Mouse (Mus musculus) splenic B cell, adult 2 months (primary cell): ENCODE measurements around the gene Prkn.

Experiments used
- DNase-seq: peaks from one replicate; pipeline ENCODE4 v3.0.0-alpha.2; 2011; ENCODE audit warnings: low read depth, low spot score
- H3K27me3 ChIP-seq: 2 replicates; pipeline ENCODE4 v1.6.1; 2012; ENCODE audit warnings: mild to moderate bottlenecking, low read length, moderate library complexity, mixed read lengths; ENCODE audit not compliant: control insufficient read depth, poor library complexity, insufficient read depth, severe bottlenecking
- H3K36me3 ChIP-seq: 2 replicates; pipeline ENCODE4 v1.6.1; 2012; ENCODE audit warnings: mild to moderate bottlenecking, low read length, moderate library complexity, mixed read lengths; ENCODE audit not compliant: control insufficient read depth, poor library complexity, insufficient read depth, severe bottlenecking

Gene Prkn

DNA sequence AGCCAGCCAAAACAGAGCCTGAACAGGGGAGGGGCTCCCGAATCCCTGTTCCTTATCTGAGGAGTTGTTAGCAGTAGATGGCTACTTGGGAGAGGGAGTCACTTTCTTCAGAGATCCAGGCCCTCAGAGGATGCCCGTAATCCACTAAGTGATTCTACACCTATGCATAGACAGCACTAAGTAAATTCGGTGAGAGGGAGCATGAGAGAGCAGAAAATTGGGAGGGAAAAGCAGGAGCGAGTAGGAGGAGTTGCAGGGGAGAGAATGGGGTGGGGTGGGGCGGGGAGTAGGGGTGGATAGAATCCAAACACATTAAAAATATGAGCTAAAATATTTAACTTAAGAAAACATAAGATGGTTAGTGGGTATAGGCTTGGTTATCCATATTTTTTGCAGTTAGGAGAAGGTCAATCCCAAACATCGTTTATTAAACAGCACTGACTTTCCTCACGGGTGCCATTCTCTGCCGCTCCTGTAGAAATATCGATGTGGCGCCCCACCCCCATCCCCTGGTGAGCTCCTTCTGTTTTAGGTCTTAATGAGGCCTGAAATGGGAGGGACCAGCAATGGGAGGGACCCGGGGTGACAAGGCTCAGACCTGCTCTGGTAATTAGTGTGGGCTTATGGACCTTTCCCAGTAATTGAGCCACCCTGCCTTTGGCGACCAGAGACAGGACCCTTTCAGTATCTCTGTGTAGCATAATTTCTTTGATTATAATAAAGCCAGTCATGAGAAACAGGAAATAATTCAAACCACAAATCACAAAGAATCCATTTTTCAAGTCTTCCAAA is 390.6 kb downstream of the Prkn start:
- Histone ChIP-seq H3K27me3 (no peaks in the 10 kb centered on the region), H3K36me3 (no peaks in the 10 kb centered on the region)
- no peak for DNase-seq

DNA sequence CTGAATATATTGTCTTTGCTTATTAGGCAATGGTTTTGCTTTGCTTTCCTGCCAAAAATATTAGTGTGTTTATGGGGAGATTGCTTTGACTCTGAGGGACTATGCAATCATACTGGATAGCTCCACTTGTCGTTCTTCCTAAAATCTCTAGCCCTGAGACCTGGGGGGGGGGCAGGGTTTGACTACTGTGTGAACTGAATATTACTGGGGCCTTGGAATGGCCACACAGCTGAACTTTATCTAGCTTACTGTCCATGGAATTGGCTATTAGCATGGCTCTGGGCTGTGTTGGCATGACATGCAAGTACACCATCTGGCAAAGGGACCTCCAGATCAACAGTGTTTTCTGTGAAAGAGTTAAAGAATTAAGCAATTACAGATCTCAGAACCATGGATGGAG is 395.1 kb downstream of the Prkn start:
- H3K36me3 ChIP-seq: no peaks in the 10 kb centered on the region
- no peak for DNase-seq

DNA sequence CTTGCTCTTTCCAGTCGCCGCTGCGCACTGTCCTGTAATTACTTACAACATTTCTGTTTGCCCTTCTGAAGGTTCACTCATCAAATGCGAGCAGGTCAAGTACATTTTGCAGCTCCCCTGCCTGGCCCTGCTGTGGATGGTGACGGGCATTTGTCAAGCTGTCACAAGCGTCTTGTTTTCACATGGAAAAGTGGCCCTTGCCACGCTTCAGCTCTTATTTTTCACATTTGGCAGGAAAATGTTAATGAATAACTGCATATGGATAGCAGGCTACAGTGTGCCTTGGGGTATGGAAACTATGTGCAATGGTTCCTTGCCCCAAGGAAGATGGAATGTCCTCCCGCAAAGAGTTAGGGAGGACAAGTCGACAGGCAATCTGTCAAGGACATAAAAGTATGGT is 404.9 kb downstream of the Prkn start:
- DNase-seq: no peak
- Histone ChIP-seq H3K27me3 (no peaks in the 10 kb centered on the region), H3K36me3 (no peaks in the 10 kb centered on the region)

More for the DNA sequence above, 395.1 kb downstream of the Prkn start:
- no peaks in the 10 kb centered on the region for H3K27me3 ChIP-seq

DNA sequence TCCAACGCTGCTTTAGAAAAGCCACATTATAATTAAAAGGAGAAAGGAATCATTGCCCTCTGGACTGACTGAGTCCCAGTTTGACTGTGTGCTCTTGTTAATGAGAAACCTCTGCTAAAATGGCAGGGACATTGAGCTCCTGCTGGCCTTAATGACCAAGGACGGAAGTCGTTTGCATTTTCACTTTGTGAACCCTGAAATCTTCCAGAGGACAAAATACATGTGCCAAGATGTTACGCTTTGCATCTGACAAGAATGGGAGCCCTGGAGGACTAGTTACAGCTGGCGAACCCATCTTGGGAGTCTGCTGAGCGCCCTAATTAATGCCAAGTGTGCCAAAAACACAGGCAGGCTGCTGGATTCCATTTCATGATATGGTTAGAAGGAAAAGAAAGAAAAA is 409.0 kb downstream of the Prkn start:
- no peak for DNase-seq
- no peaks in the 10 kb centered on the region for H3K36me3 ChIP-seq
- no peaks in the 10 kb centered on the region for H3K27me3 ChIP-seq

GRCm38 (mm10) chr17:11260663-11261062 is 420.5 kb downstream of the Prkn start:
- no peaks in the 10 kb centered on the region for H3K27me3 ChIP-seq
- DNase-seq: no peak
- H3K36me3 ChIP-seq: no peaks in the 10 kb centered on the region

- no peak for DNase-seq
- no peaks in the 10 kb centered on the region for H3K36me3 ChIP-seq
- no peaks in the 10 kb centered on the region for H3K27me3 ChIP-seq
Observed at GRCm38 (mm10) chr17:11261679-11262078, 421.5 kb downstream of the Prkn start.

- no peaks in the 10 kb centered on the region for H3K27me3 ChIP-seq
- no peaks in the 10 kb centered on the region for H3K36me3 ChIP-seq
- DNase-seq: no peak
Observed at GRCm38 (mm10) chr17:11267951-11268350, 427.8 kb downstream of the Prkn start.

- Histone ChIP-seq H3K36me3 (no peaks in the 10 kb centered on the region), H3K27me3 (no peaks in the 10 kb centered on the region)
- no peak for DNase-seq
Observed at GRCm38 (mm10) chr17:11270179-11270578, 430.0 kb downstream of the Prkn start.

DNA sequence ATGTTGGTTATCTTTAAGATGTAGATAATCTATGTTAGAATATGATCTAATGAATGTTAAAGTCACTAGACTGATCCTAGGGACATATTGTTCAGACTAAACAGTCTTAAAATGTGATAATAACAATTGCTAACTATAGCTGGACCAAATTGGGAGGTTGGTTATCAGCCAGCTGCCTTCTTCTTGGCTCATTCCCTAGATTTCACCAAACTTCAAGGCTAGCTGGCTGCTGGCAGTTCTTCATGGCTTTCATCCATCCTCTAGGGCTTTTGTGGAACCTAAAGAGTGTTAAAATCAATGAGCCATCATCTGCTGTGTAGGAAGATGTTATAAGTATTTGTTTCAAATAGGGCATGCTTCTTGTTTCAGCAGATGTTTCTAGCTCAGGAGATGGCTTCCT is 431.7 kb downstream of the Prkn start:
- no peaks in the 10 kb centered on the region for H3K36me3 ChIP-seq
- no peak for DNase-seq
- H3K27me3 ChIP-seq: no peaks in the 10 kb centered on the region

- no peak for DNase-seq
- H3K36me3 ChIP-seq: no peaks in the 10 kb centered on the region
- no peaks in the 10 kb centered on the region for H3K27me3 ChIP-seq
Observed at GRCm38 (mm10) chr17:11284246-11284645, 444.1 kb downstream of the Prkn start.

DNA sequence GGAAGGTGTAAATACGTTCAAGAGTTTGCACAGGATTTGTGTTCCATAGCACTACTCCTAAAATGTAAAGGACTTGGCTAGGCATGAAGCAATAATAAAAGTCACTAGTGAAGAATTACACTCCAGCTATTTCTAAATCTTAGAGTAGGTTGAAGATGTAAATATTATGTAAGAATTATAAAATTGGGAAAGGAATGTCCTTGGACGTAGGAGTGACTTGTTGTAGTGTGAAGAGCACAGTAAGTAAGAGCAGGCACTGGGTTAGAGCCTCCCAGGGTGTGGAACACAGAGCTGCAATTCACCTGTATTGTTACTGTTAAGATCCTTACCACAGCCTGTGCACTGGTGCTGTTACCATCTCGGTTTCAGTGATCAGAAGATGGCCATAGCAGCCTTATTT is 450.0 kb downstream of the Prkn start:
- Histone ChIP-seq H3K27me3 (no peaks in the 10 kb centered on the region), H3K36me3 (no peaks in the 10 kb centered on the region)
- DNase-seq: no peak

DNA sequence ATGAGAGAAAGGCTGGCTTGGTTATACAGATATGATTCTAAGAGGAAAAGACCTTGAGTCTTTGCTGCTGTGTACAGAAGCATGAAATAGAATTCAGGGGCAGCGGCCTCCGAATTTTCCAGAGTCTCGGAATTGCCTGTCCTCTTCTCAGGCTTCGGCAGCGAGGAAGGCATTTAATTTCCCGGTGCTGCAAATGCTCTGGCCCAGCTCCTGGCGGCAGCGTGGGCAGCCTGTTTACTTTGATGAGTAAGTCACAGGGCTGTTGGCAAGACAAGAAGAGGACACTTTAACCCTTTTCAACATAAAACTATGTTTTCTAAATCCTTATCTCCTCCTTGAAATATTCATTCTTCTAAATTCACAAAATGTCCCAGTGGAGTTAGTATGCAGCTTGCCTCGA is 462.9 kb downstream of the Prkn start:
- DNase-seq: no peak
- H3K36me3 ChIP-seq: no peaks in the 10 kb centered on the region

GRCm38 (mm10) chr17:11309843-11310242 is 469.7 kb downstream of the Prkn start:
- no peak for DNase-seq
- H3K27me3 ChIP-seq: no peaks in the 10 kb centered on the region
- no peaks in the 10 kb centered on the region for H3K36me3 ChIP-seq

More for the DNA sequence above, 462.9 kb downstream of the Prkn start:
- H3K27me3 ChIP-seq: no peaks in the 10 kb centered on the region

GRCm38 (mm10) chr17:11314163-11314562 is 474.0 kb downstream of the Prkn start:
- H3K36me3 ChIP-seq: no peaks in the 10 kb centered on the region
- DNase-seq: no peak
- no peaks in the 10 kb centered on the region for H3K27me3 ChIP-seq

DNA sequence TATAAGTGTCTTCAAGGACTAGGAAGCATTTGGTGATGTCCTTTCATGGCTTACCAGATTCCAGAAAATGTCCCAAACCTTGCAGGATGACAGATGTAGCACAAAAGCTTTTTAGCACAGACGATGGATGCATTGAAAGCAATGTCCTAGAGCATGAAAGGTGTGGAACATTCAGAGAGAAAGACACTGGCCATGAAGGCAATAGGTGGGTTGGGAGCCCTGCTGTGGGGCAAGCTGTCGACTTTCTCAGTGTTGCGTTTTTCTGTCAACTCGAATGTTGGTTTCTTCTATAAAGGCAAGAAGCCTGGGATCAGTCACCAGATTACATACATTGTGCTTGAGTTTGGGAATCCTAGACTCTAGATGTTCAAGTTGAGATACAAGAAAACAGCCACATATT is 475.5 kb downstream of the Prkn start:
- no peaks in the 10 kb centered on the region for H3K36me3 ChIP-seq
- H3K27me3 ChIP-seq: no peaks in the 10 kb centered on the region
- no peak for DNase-seq

DNA sequence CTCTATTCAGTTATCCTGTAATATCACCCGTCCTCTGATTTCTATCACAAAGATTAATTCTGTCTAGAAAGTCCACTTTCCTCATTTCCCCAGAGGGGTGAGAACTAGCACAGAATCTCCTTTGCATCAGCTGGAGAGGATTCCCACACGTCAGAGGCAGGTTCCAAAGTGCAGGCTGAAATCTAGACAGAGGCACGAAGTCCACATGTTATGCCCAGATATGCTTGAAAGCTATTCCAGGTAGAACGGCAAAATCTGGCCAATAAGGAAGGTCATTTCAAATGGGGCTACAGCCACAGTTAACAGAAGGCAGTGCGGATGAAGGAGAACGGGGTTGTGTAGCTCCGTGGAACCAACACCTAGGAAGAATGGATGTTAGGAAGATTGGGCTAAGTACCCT is 478.8 kb downstream of the Prkn start:
- H3K27me3 ChIP-seq: no peaks in the 10 kb centered on the region
- DNase-seq: no peak
- H3K36me3 ChIP-seq: no peaks in the 10 kb centered on the region
